Mouse (Mus musculus) MEL (cell line): Measurements from ENCODE around the gene Ctc1. TPM values are rescaled to one million over a fixed set of nuclear protein-coding genes. Genes with fewer than 3 reads are reported as not detected.

Source experiments
- DNase-seq: peaks from one replicate; pipeline ENCODE4 v3.0.0; 2011; ENCODE audit warnings: low read depth, low spot score
- H3K27ac ChIP-seq: 2 replicates; pipeline ENCODE4 v1.5.1; 2012; ENCODE audit warnings: low read depth, mild to moderate bottlenecking, control low read depth, low read length, moderate library complexity; ENCODE audit not compliant: control insufficient read depth
- H3K27me3 ChIP-seq, 2 experiments: fragments of 150-350 bp in 1 of 2; sonication (generic) in 1 of 2; 2 replicates each; pipeline ENCODE4 v1.6.1; 2012; ENCODE audit warnings: low read length in 2 of 2, mild to moderate bottlenecking in 2 of 2, improper control_type of control experiment in 1 of 2, moderate library complexity in 1 of 2; ENCODE audit not compliant: insufficient read depth in 2 of 2, control insufficient read depth in 1 of 2
- H3K36me3 ChIP-seq, 2 experiments: 2 replicates each; pipeline ENCODE4 v1.6.1; 2012 to 2014; ENCODE audit warnings: low read length in 2 of 2, improper control_type of control experiment in 1 of 2, inconsistent platforms in 1 of 2, mild to moderate bottlenecking in 1 of 2; ENCODE audit not compliant: insufficient read depth in 2 of 2, control insufficient read depth in 1 of 2
- H3K4me1 ChIP-seq, 2 experiments: fragments of 150-350 bp in 1 of 2; sonication (generic) in 1 of 2; 2 replicates each; pipeline ENCODE4 v1.6.1; 2012; ENCODE audit warnings: low read length in 2 of 2, improper control_type of control experiment in 1 of 2, mild to moderate bottlenecking in 1 of 2; ENCODE audit not compliant: insufficient read depth in 2 of 2, control insufficient read depth in 1 of 2
- H3K4me3 ChIP-seq, 2 experiments: fragments of 150-350 bp in 1 of 2; sonication (generic) in 1 of 2; 2 replicates each; pipeline ENCODE4 v1.5.1; 2012; ENCODE audit warnings: low read depth in 2 of 2, low read length in 2 of 2, mild to moderate bottlenecking in 2 of 2, moderate library complexity in 2 of 2, control low read depth in 1 of 2, improper control_type of control experiment in 1 of 2; ENCODE audit not compliant: control insufficient read depth in 1 of 2, insufficient read depth in 1 of 2
- H3K79me2 ChIP-seq: 2 replicates; pipeline ENCODE4 v1.6.1; 2012; ENCODE audit warnings: mild to moderate bottlenecking, low read length, moderate library complexity; ENCODE audit not compliant: control insufficient read depth, poor library complexity, insufficient read depth
- H3K9ac ChIP-seq: 2 replicates; pipeline ENCODE4 v1.6.1; 2012; ENCODE audit warnings: low read depth, mild to moderate bottlenecking, control low read depth, low read length, moderate library complexity; ENCODE audit not compliant: control insufficient read depth, poor library complexity, severe bottlenecking
- H3K9me3 ChIP-seq: fragments of 150-350 bp; sonication (generic); replicated peaks from 2 replicates; pipeline ENCODE4 v1.6.1; 2012; ENCODE audit warnings: mild to moderate bottlenecking, low read length, improper control_type of control experiment, moderate library complexity; ENCODE audit not compliant: insufficient read depth
- CTCF ChIP-seq, 3 experiments: IDR thresholded peaks in 2 of 3; conservative IDR thresholded peaks in 1 of 3; 2 replicates each; pipeline ENCODE4 v1.5.1; 2011 to 2012; ENCODE audit warnings: low read length in 3 of 3, low read depth in 2 of 3, mild to moderate bottlenecking in 2 of 3, improper control_type of control experiment in 1 of 3, inconsistent platforms in 1 of 3, mixed read lengths in 1 of 3, moderate library complexity in 1 of 3; ENCODE audit not compliant: control insufficient read depth in 1 of 3, insufficient read depth in 1 of 3, poor library complexity in 1 of 3, severe bottlenecking in 1 of 3
- GATA1 ChIP-seq: IDR thresholded peaks from 2 replicates; pipeline ENCODE4 v1.6.1; 2011; ENCODE audit warnings: low read depth, low read length, improper control_type of control experiment
- HCFC1 ChIP-seq: IDR thresholded peaks from 2 replicates; pipeline ENCODE4 v1.6.1; 2012; ENCODE audit warnings: low read depth, mild to moderate bottlenecking, inconsistent platforms, low read length, improper control_type of control experiment, moderate library complexity
- JUND ChIP-seq: IDR thresholded peaks from 2 replicates; pipeline ENCODE4 v1.6.1; 2011; ENCODE audit warnings: low read depth, mild to moderate bottlenecking, improper control_type of control experiment, low read length
- NELFE ChIP-seq: IDR thresholded peaks from 2 replicates; pipeline ENCODE4 v1.6.1; 2011; ENCODE audit warnings: low read depth, low read length, improper control_type of control experiment
- NRF1 ChIP-seq: IDR thresholded peaks from 2 replicates; pipeline ENCODE4 v1.6.1; 2014; ENCODE audit warnings: low read depth, mild to moderate bottlenecking, inconsistent platforms, low read length, improper control_type of control experiment, moderate library complexity; ENCODE audit not compliant: poor library complexity, insufficient read depth, severe bottlenecking
- RCOR1 ChIP-seq: IDR thresholded peaks from 2 replicates; pipeline ENCODE4 v1.6.1; 2012; ENCODE audit warnings: low read depth, mild to moderate bottlenecking, inconsistent platforms, low read length, improper control_type of control experiment
- SMC3 ChIP-seq: IDR thresholded peaks from 2 replicates; pipeline ENCODE4 v1.6.1; 2011; ENCODE audit warnings: low read depth, low read length, improper control_type of control experiment
- TBP ChIP-seq: IDR thresholded peaks from 2 replicates; pipeline ENCODE4 v1.8.0; 2011; ENCODE audit warnings: low read depth, low read length, improper control_type of control experiment
- TCF12 ChIP-seq: IDR thresholded peaks from 2 replicates; pipeline ENCODE4 v1.6.1; 2014; ENCODE audit warnings: low read depth, mild to moderate bottlenecking, inconsistent platforms, low read length, improper control_type of control experiment, moderate library complexity
- USF2 ChIP-seq, 2 experiments: IDR thresholded peaks; 2 replicates each; pipeline ENCODE4 v1.6.1; 2011 to 2012; ENCODE audit warnings: improper control_type of control experiment in 2 of 2, low read length in 2 of 2, borderline replicate concordance in 1 of 2, inconsistent platforms in 1 of 2, low read depth in 1 of 2, mild to moderate bottlenecking in 1 of 2; ENCODE audit not compliant: insufficient read depth in 1 of 2
- ZNF384 ChIP-seq: IDR thresholded peaks from 2 replicates; pipeline ENCODE4 v1.6.1; 2012; ENCODE audit warnings: low read depth, mild to moderate bottlenecking, inconsistent platforms, low read length, improper control_type of control experiment
- polyA plus RNA-seq, 2 experiments: library from polyadenylated mRNA; stranded (reverse) in 1 of 2; unstranded in 1 of 2; fragments of >175 nt in 1 of 2; fragments of >200 nt in 1 of 2; gene quantifications; 2 replicates each; pipeline versions ENCODE4 v1.2.1 to v1.2.4; 2012; ENCODE audit warnings: low replicate concordance in 2 of 2, low read depth in 1 of 2; ENCODE audit not compliant: insufficient read length in 2 of 2, insufficient read depth in 1 of 2, missing spikeins in 1 of 2
- total RNA-seq: library from RNA; depleted of rRNA; stranded (reverse); fragments of 300-350 nt; gene quantifications from 2 replicates; pipeline ENCODE4 v1.2.3, GENCODE M21; 2012

Ctc1 gene
- total and polyA plus RNA-seq, 3 experiments = 16.0 to 59.1 TPM; not detected in 1

GRCm38 (mm10) chr11:68974059-68974450 lies 41.7 kb upstream of the Ctc1 start:
- no peak for DNase-seq
- peaks cover under 1 to 11% of the 10 kb centered on the region in 2 experiments; a peak in 3 of 4 replicates for H3K4me1 ChIP-seq
- no peaks in the 10 kb centered on the region; the same call in 1 of the 2 replicates for H3K79me2 ChIP-seq
- no peaks in the 10 kb centered on the region for H3K9me3 ChIP-seq
- TF ChIP-seq JUND = no peak
- H3K27me3 ChIP-seq = no peaks in the 10 kb centered on the region
- peak overlapping the region; percentile 75 to 76 for H3K4me3 ChIP-seq
- peak overlapping the region; percentile 59 for H3K9ac ChIP-seq
- peaks cover 0 to 3% of the 10 kb centered on the region in 2 experiments; a peak in 2 of 4 replicates for H3K36me3 ChIP-seq
- 0 out of 2 replicates have a peak overlapping the region, but pooled peaks have one; percentile 22 for H3K27ac ChIP-seq

GRCm38 (mm10) chr11:68975085-68975484 lies 40.6 kb upstream of the Ctc1 start, which contains the start of gene Rangrf:
Gene Rangrf, minus strand, starts transcription at chr11:68975185.
- Histone ChIP-seq H3K9me3 (no peaks in the 10 kb centered on the region), H3K27me3 (no peaks in the 10 kb centered on the region), H3K4me3 (peak within 1 kb of the TSS; percentile 75 to 76), H3K9ac (peak within 1 kb of the TSS; percentile 59), H3K27ac (no peak within 1 kb of the TSS), H3K36me3 (peaks cover 0 to 10% of the 10 kb centered on the region in 2 experiments; a peak in 2 of 4 replicates), H3K4me1 (peaks cover 6 to 15% of the 10 kb centered on the region in 2 experiments), H3K79me2 (no peaks in the 10 kb centered on the region; the same call in 1 of the 2 replicates)
- TF ChIP-seq JUND = no peak
- no peak for TF ChIP-seq GATA1
- no peak for TF ChIP-seq TCF12
- no peak for TF ChIP-seq TBP
- DNase-seq = no peak

GRCm38 (mm10) chr11:68975601-68976000 lies 40.1 kb upstream of the Ctc1 start:
- TF ChIP-seq CTCF (IDR thresholded peaks at IDR 0.05 in 2 of 3, conservative IDR thresholded peaks at IDR 0.05 in 1 of 3; ENCODE audit: control insufficient read depth in 1 of 3, insufficient read depth in 1 of 3, low read depth in 2 of 3, low read length in 3 of 3, poor library complexity in 1 of 3, severe bottlenecking in 1 of 3) = no peak
- no peak for TF ChIP-seq USF2 (IDR thresholded peaks at IDR 0.05; ENCODE audit: borderline replicate concordance in 1 of 2, insufficient read depth in 1 of 2, low read depth in 1 of 2, low read length in 2 of 2)
- TF ChIP-seq NRF1 = no peak
- TF ChIP-seq NELFE = no peak
- TF ChIP-seq SMC3 = no peak
- TF ChIP-seq HCFC1 = no peak
- TF ChIP-seq RCOR1 = no peak
- TF ChIP-seq ZNF384 = no peak
- Histone ChIP-seq H3K4me1 (peaks cover 6 to 16% of the 10 kb centered on the region in 2 experiments), H3K27ac (no peak overlapping the region), H3K9me3 (no peaks in the 10 kb centered on the region), H3K4me3 (no peak overlapping the region), H3K27me3 (no peaks in the 10 kb centered on the region), H3K79me2 (no peaks in the 10 kb centered on the region; the same call in 1 of the 2 replicates), H3K9ac (no peak overlapping the region), H3K36me3 (peaks cover 0 to 10% of the 10 kb centered on the region in 2 experiments; a peak in 2 of 4 replicates)
- DNase-seq = no peak
